Mouse (Mus musculus) forebrain, embryonic 11.5 days (tissue): ENCODE results near the gene Cltc. TPM values are rescaled to one million over a fixed set of nuclear protein-coding genes. Genes with fewer than 3 reads are reported as not detected.
"Not testable (repeated sequence)": the region's sequence is repeated elsewhere in the genome, so short reads cannot be mapped to it uniquely, and the experiment has no call there.

Source experiments
- ATAC-seq: fragments of 200-750 bp; cut with Nextera tagmentation; replicated peaks from 2 replicates; pipeline ENCODE4 v1.8.0; 2017; ENCODE audit warnings: moderate TSS enrichment; ENCODE audit not compliant: low FRiP score
- DNase-seq: peaks from one replicate; pipeline ENCODE4 v3.0.0-alpha.2; 2017; ENCODE audit warnings: low spot score
- H3K27ac ChIP-seq: fragments of 300-500 bp; sonication (generic); 2 replicates; pipeline ENCODE4 v1.5.1; 2014; ENCODE audit warnings: low read depth, low read length
- H3K27me3 ChIP-seq: fragments of 300-500 bp; sonication (generic); 2 replicates; pipeline ENCODE4 v1.6.1; 2014; ENCODE audit warnings: mild to moderate bottlenecking, low read length, mixed read lengths; ENCODE audit not compliant: control insufficient read depth, insufficient read depth
- H3K36me3 ChIP-seq: fragments of 300-500 bp; sonication (generic); 2 replicates; pipeline ENCODE4 v1.6.1; 2014; ENCODE audit warnings: mild to moderate bottlenecking, low read length, moderate library complexity, mixed read lengths; ENCODE audit not compliant: control insufficient read depth, insufficient read depth
- H3K4me1 ChIP-seq: fragments of 300-500 bp; sonication (generic); replicated peaks from 2 replicates; pipeline ENCODE4 v1.6.1; 2014; ENCODE audit warnings: low read length, mixed read lengths; ENCODE audit not compliant: control insufficient read depth, insufficient read depth
- H3K4me2 ChIP-seq: fragments of 300-500 bp; sonication (generic); 2 replicates; pipeline ENCODE4 v1.6.1; 2014; ENCODE audit warnings: low read depth, mild to moderate bottlenecking, low read length, moderate library complexity, mixed read lengths; ENCODE audit not compliant: severe bottlenecking
- H3K4me3 ChIP-seq: fragments of 300-500 bp; sonication (generic); 2 replicates; pipeline ENCODE4 v1.5.1; 2014; ENCODE audit warnings: low read depth, low read length
- H3K9ac ChIP-seq: fragments of 300-500 bp; sonication (generic); 2 replicates; pipeline ENCODE4 v1.6.1; 2014; ENCODE audit warnings: low read length
- H3K9me3 ChIP-seq: fragments of 300-500 bp; sonication (generic); 2 replicates; pipeline ENCODE4 v1.6.1; 2016; ENCODE audit warnings: low read length, mixed read lengths; ENCODE audit not compliant: control insufficient read depth
- WGBS: fragments of 180-500 bp; shearing (Covaris S2); extraction: QIAGEN DNeasy Blood & Tissue Kit; methylation state at CpG from one replicate; pipeline ENCODE4 v1.1.7; 2014; 5-methylcytosine and 5-hydroxymethylcytosine counted together
- polyA plus RNA-seq: library from polyadenylated mRNA; unstranded; fragments of >200 nt; fragmentation: Nextera tagmentation; extraction: Ambion mirVana; gene quantifications from 2 replicates; pipeline ENCODE4 v1.2.1, GENCODE M21; 2014

Cltc gene
- polyA plus RNA-seq, result 170 and 176 TPM in 2 replicates

DNA sequence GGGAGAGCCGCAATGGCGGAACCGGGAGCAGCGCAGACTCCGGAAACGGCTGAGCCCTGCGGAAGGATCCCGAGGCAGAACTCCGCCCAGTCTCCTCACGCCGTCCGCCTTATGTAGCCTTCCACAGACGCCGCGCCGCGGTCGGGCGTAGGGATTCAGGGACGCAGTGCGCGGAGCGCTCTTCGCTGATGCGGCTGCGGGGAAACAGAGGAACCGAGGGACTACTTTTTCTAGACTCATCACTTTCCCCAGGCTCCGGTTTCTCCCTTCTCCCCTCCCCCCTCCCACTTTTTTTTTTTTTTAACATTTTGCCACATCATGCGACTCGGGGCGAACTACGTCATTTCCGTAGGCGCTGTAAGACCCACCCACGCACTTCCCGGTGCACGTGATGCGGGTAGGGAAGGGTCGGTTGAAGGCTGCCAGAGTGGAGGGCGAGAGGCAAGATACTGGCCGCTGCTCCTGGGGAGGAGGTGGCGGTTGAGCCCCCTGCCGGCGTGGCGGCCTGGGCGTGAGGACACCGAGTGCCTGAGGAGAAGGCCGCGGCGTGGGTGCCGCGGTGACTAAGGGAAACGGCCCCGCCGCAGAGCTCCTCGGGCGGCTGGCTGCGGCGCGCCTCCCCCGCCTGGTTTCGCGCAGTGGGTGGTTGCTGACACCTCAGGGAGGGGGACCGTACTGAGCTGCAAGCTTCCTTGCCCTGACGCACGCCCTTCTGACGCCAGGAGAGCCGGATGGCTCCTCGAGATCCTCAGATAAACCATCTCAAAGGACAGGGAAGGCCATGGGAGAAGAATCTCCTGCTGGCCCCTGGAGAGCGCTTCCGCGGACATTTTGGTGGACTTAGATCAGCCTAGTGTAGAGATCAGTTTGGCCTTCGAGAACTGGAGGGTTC lies at the start of gene Cltc:
Gene Cltc (minus strand): TSS at position 86 of the 892 bp plus-strand sequence.
- H3K27me3 ChIP-seq, result no peaks in the 10 kb centered on the region
- H3K36me3 ChIP-seq, result no peaks in the 10 kb centered on the region
- H3K4me2 ChIP-seq, result peak within 1 kb of the TSS; percentile 64
- DNase-seq (peak; percentile 97), ATAC-seq (peak; percentile 98)
- WGBS, result under 1% methylated on average over 73 of the region's 73 CpGs
- no peaks in the 10 kb centered on the region for H3K4me1 ChIP-seq
- H3K9ac ChIP-seq, result peak within 1 kb of the TSS; percentile 92
- H3K27ac ChIP-seq, result peak within 1 kb of the TSS; percentile 94
- peak within 1 kb of the TSS; percentile 97 for H3K4me3 ChIP-seq
- no peaks in the 10 kb centered on the region for H3K9me3 ChIP-seq

GRCm38 (mm10) chr11:86807001-86807477 lies 49.7 kb upstream of the Cltc start:
- ATAC-seq (peak; percentile 82), DNase-seq (peak; percentile 81)
- Histone ChIP-seq H3K9me3 (no peaks in the 10 kb centered on the region), H3K4me3 (peak overlapping the region; percentile 98), H3K27ac (peak overlapping the region; percentile 85), H3K27me3 (no peaks in the 10 kb centered on the region), H3K4me2 (peak overlapping the region; percentile 49), H3K9ac (peak overlapping the region; percentile 76), H3K4me1 (peaks cover 2% of the 10 kb centered on the region; the same call in 1 of the 2 replicates), H3K36me3 (peaks cover 3% of the 10 kb centered on the region; the same call in 1 of the 2 replicates)
- under 1% methylated on average over 25 of the region's 25 CpGs for WGBS

GRCm38 (mm10) chr11:86794161-86794560 lies 36.8 kb upstream of the Cltc start:
- Histone ChIP-seq H3K4me1 (no peaks in the 10 kb centered on the region), H3K4me2 (no peak overlapping the region), H3K9me3 (no peaks in the 10 kb centered on the region), H3K27ac (no peak overlapping the region), H3K27me3 (no peaks in the 10 kb centered on the region), H3K9ac (no peak overlapping the region), H3K4me3 (no peak overlapping the region), H3K36me3 (peaks cover 5% of the 10 kb centered on the region; the same call in 1 of the 2 replicates)
- ATAC-seq, result no peak
- WGBS, result 90% methylated on average over 1 of the region's 1 CpGs
- DNase-seq, result no peak

DNA sequence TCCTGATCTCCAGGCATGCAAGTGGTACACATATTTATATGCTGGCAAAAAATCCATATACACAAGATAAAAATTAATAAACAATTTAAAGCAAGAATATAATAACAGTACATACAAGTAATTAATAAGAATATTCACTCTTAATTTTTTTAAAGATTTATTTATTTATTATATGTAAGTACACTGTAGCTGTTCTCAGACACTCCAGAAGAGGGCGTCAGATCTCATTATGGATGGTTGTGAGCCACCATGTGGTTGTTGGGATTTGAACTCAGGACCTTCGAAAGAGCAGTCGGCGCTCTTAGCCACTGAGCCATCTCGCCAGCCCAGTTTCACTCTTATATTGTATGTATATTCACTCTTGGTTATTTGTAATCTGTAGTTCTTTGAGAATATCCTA lies 30.1 kb upstream of the Cltc start:
- H3K36me3 ChIP-seq, H3K27ac ChIP-seq, H3K9ac ChIP-seq, H3K4me1 ChIP-seq, H3K4me2 ChIP-seq, H3K4me3 ChIP-seq, H3K9me3 ChIP-seq, ATAC-seq, DNase-seq, H3K27me3 ChIP-seq: not testable (repeated sequence)
- WGBS, result 94% methylated on average over 5 of the region's 5 CpGs

GRCm38 (mm10) chr11:86785767-86786166 lies 28.4 kb upstream of the Cltc start:
- Histone ChIP-seq H3K4me3 (no peak overlapping the region), H3K4me1 (no peaks in the 10 kb centered on the region), H3K36me3 (peaks cover 9% of the 10 kb centered on the region; the same call in 1 of the 2 replicates), H3K27me3 (no peaks in the 10 kb centered on the region), H3K9ac (no peak overlapping the region), H3K9me3 (no peaks in the 10 kb centered on the region), H3K27ac (no peak overlapping the region), H3K4me2 (no peak overlapping the region)
- ATAC-seq (no peak), DNase-seq (no peak)
- 88% methylated on average over 2 of the region's 2 CpGs for WGBS

DNA sequence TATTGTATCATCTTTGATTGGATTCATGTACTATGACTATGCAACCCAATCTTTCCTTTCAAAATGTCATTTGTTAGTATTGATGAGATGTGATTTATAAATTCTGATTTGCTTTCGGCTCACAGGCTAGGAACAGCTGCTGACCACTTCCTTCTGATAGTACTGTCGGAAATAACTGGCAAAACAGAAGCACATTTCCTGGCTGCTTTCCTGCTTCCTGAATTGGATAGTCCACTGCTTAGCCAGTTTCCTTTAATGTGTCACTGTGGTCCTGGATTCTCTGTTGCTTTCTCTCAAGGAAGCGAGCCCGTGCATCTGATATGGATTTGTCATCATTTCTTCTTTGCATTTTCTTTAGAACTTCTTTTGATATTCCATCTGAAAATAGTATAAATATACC lies 12.5 kb upstream of the Cltc start:
- H3K4me2 ChIP-seq, result no peak overlapping the region
- no peak overlapping the region for H3K9ac ChIP-seq
- ATAC-seq (no peak), DNase-seq (no peak)
- no peak overlapping the region for H3K27ac ChIP-seq
- H3K27me3 ChIP-seq, result no peaks in the 10 kb centered on the region
- no peaks in the 10 kb centered on the region; the same call in 1 of the 2 replicates for H3K36me3 ChIP-seq
- H3K4me1 ChIP-seq, result no peaks in the 10 kb centered on the region
- no peak overlapping the region for H3K4me3 ChIP-seq
- WGBS, result 94% methylated on average over 4 of the region's 4 CpGs
- no peaks in the 10 kb centered on the region for H3K9me3 ChIP-seq

GRCm38 (mm10) chr11:86764501-86764900 lies 7.1 kb upstream of the Cltc start:
- no peaks in the 10 kb centered on the region; the same call in 1 of the 2 replicates for H3K36me3 ChIP-seq
- 90% methylated on average over 2 of the region's 2 CpGs for WGBS
- DNase-seq (no peak), ATAC-seq (no peak)
- no peaks in the 10 kb centered on the region for H3K27me3 ChIP-seq
- H3K27ac ChIP-seq, result no peak overlapping the region
- no peak overlapping the region for H3K4me2 ChIP-seq
- no peak overlapping the region for H3K4me3 ChIP-seq
- H3K9ac ChIP-seq, result no peak overlapping the region
- H3K9me3 ChIP-seq, result no peaks in the 10 kb centered on the region
- no peaks in the 10 kb centered on the region for H3K4me1 ChIP-seq

DNA sequence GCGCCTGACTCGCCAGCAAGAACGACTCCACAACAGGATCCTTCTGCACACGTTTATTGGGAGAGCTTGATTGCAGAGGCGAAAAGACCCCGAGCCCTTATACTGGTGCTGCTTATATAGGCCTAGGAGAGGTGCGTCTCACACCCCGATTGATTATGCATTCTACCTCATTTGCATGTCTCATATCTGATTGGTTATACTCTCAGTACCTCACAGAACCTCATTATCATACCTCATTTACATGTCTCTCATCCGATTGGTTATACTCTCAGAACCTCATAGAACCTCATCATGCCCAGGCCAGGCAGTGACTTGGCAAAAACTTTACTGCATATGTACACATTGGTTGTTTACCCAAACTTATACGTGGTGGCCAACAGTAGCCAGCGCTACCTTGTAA lies 5.8 kb upstream of the Cltc start:
- 93% methylated on average over 11 of the region's 11 CpGs for WGBS
- not testable (repeated sequence) for DNase-seq, H3K4me1 ChIP-seq, H3K9ac ChIP-seq, H3K27ac ChIP-seq, ATAC-seq, H3K4me3 ChIP-seq, H3K4me2 ChIP-seq, H3K36me3 ChIP-seq, H3K27me3 ChIP-seq, H3K9me3 ChIP-seq
